Mouse (Mus musculus): ENCODE measurements around the gene Sptssa. TPM values are rescaled to one million over a fixed set of nuclear protein-coding genes. Genes with fewer than 3 reads are reported as not detected.

The Sptssa gene
- polyA plus RNA-seq, 3 experiments from 2014 or later = 190 to 247 (median 231) TPM

GRCm38 (mm10) chr12:54654741-54655140, 1.6 kb downstream of the Sptssa start:
- ATAC-seq = no peak

GRCm38 (mm10) chr12:54654141-54654540, 2.2 kb downstream of the Sptssa start:
- no peak for ATAC-seq

- ATAC-seq = no peak
Observed at GRCm38 (mm10) chr12:54652346-54652745, 4.0 kb downstream of the Sptssa start.

- no peak for ATAC-seq
Observed at GRCm38 (mm10) chr12:54651820-54652219, 4.6 kb downstream of the Sptssa start.

GRCm38 (mm10) chr12:54651158-54651557, 5.2 kb downstream of the Sptssa start:
- ATAC-seq = no peak

- ATAC-seq = no peak
Observed at GRCm38 (mm10) chr12:54644947-54645346, 11.4 kb downstream of the Sptssa start.

- no peak for ATAC-seq
Observed at GRCm38 (mm10) chr12:54643320-54643892, 13.0 kb downstream of the Sptssa start.

- no peak for ATAC-seq
Observed at GRCm38 (mm10) chr12:54641374-54641773, 15.0 kb downstream of the Sptssa start.

- ATAC-seq = no peak
Observed at GRCm38 (mm10) chr12:54640259-54640658, 16.1 kb downstream of the Sptssa start.

- ATAC-seq = no peak
Observed at GRCm38 (mm10) chr12:54637033-54637432, 19.3 kb downstream of the Sptssa start.

- ATAC-seq = no peak
Observed at GRCm38 (mm10) chr12:54632141-54632540, 24.2 kb downstream of the Sptssa start.

GRCm38 (mm10) chr12:54621942-54622341, 34.4 kb downstream of the Sptssa start:
- ATAC-seq = no peak

- no peak for ATAC-seq
Observed at GRCm38 (mm10) chr12:54620042-54620705, 36.2 kb downstream of the Sptssa start.

GRCm38 (mm10) chr12:54608988-54609387, 47.4 kb downstream of the Sptssa start:
- ATAC-seq = no peak

GRCm38 (mm10) chr12:54605203-54605602, 51.2 kb downstream of the Sptssa start:
- ATAC-seq = no peak

GRCm38 (mm10) chr12:54603542-54604167, 52.7 kb downstream of the Sptssa start:
- ATAC-seq = no peak

GRCm38 (mm10) chr12:54600482-54600881, 55.9 kb downstream of the Sptssa start:
- no peak for ATAC-seq

GRCm38 (mm10) chr12:54598358-54598757, 58.0 kb downstream of the Sptssa start:
- peak; percentile 97 for ATAC-seq

GRCm38 (mm10) chr12:54596715-54597114, 59.7 kb downstream of the Sptssa start:
- no peak for ATAC-seq

Other genes with a start within 250 kb of the Sptssa start
- gene Eapp, start 39.3 kb upstream of the Sptssa start, polyA plus RNA-seq (2017; shearing (Covaris generic)) = 100 to 1,000 TPM; 126 to 159 (median 145) TPM
- gene Snx6, start 139.1 kb upstream of the Sptssa start, polyA plus RNA-seq (2017; shearing (Covaris generic)) = 100 to 1,000 TPM; 152 to 187 (median 170) TPM
- gene Cfl2, start 206.3 kb upstream of the Sptssa start, polyA plus RNA-seq (2017; shearing (Covaris generic)) = 10 to 100 TPM; 26.1 to 36.4 (median 28.2) TPM

All from inflammation-experienced regulatory T-cells, adult 6 months (primary cell).